Mouse (Mus musculus) olfactory bulb, adult 2 months (tissue): Measurements from ENCODE around the gene Ccnk.

ENCODE experiments used
- CTCF ChIP-seq: fragments of 200-500 bp; IDR thresholded peaks from 2 replicates; pipeline ENCODE4 v1.5.1; 2012; ENCODE audit warnings: low read depth, mild to moderate bottlenecking, low read length, moderate library complexity; ENCODE audit not compliant: insufficient read depth
- POLR2A ChIP-seq: fragments of 200-500 bp; IDR thresholded peaks from 2 replicates; pipeline ENCODE4 v1.6.1; 2012; ENCODE audit warnings: mild to moderate bottlenecking, low read depth, low read length, moderate library complexity; ENCODE audit not compliant: insufficient read depth

GRCm38 (mm10) chr12:108216611-108217370 is 37.4 kb downstream of the Ccnk start:
- TF ChIP-seq CTCF: no peak
- TF ChIP-seq POLR2A: no peak
